Mouse (Mus musculus): ENCODE data around the gene Mpzl1. TPM values are rescaled to one million over a fixed set of nuclear protein-coding genes. Genes with fewer than 3 reads are reported as not detected.
"Not testable (repeated sequence)": the region's sequence is repeated elsewhere in the genome, so short reads cannot be mapped to it uniquely, and the experiment has no call there.

The Mpzl1 gene
- total RNA-seq (2014; rRNA removed; ENCODE audit: low replicate concordance), result 16.6 and 17.9 TPM in 2 replicates
- 57.1 and 57.5 TPM in 2 replicates for polyA plus RNA-seq (2015; fragmentation: Nextera tagmentation; extraction: Ambion mirVana)

GRCm38 (mm10) chr1:165634151-165634884 lies at the start of gene Mpzl1:
Mpzl1 (minus strand) TSS chr1:165634538.
- peaks cover 26% of the 10 kb centered on the region for H3K4me1 ChIP-seq (ENCODE audit: control insufficient read depth, insufficient read depth)
- peak; percentile 99 for ATAC-seq (ENCODE audit: insufficient read depth, low read depth)
- no peaks in the 10 kb centered on the region for H3K36me3 ChIP-seq (replicated peaks; ENCODE audit: control insufficient read depth, insufficient read depth, low read length)
- TF ChIP-seq EP300 (IDR thresholded peaks at IDR 0.05; ENCODE audit: low read depth), result peak; percentile 69
- TF ChIP-seq CTCF (IDR thresholded peaks at IDR 0.05; ENCODE audit: low read depth), result peak; percentile 18; the same call in 1 of the 2 replicates
- peak within 1 kb of the TSS; percentile 76 for H3K9ac ChIP-seq (replicated peaks; ENCODE audit: low read depth, low read length)
- no peaks in the 10 kb centered on the region for H3K9me3 ChIP-seq (replicated peaks; ENCODE audit: control insufficient read depth, low read length)
- H3K4me3 ChIP-seq (ENCODE audit: low read depth, low read length), result peak within 1 kb of the TSS; percentile 78
- DNase-seq (ENCODE audit: low spot score), result peak; percentile 98
- WGBS, result under 1% methylated on average over 55 of the region's 73 CpGs
- peak within 1 kb of the TSS; percentile 80 for H3K4me2 ChIP-seq (ENCODE audit: low read depth, low read length)
- peak within 1 kb of the TSS; percentile 95 for H3K27ac ChIP-seq (ENCODE audit: low read depth)
- no peaks in the 10 kb centered on the region for H3K27me3 ChIP-seq (ENCODE audit: control insufficient read depth, insufficient read depth, low read length)

- WGBS, result 47% methylated on average over 18 of the region's 18 CpGs
- no peak overlapping the region for H3K4me3 ChIP-seq (ENCODE audit: low read depth, low read length)
- peaks cover 9% of the 10 kb centered on the region; the same call in 1 of the 2 replicates for H3K36me3 ChIP-seq (replicated peaks; ENCODE audit: control insufficient read depth, insufficient read depth, low read length)
- no peak for ATAC-seq (ENCODE audit: insufficient read depth, low read depth)
- peaks cover 81% of the 10 kb centered on the region for H3K4me1 ChIP-seq (ENCODE audit: control insufficient read depth, insufficient read depth)
- no peaks in the 10 kb centered on the region for H3K9me3 ChIP-seq (replicated peaks; ENCODE audit: control insufficient read depth, low read length)
- peak overlapping the region; percentile 9; the same call in 1 of the 2 replicates for H3K4me2 ChIP-seq (ENCODE audit: low read depth, low read length)
- TF ChIP-seq CTCF (IDR thresholded peaks at IDR 0.05; ENCODE audit: low read depth) (no peak), EP300 (IDR thresholded peaks at IDR 0.05; ENCODE audit: low read depth) (no peak)
- no peaks in the 10 kb centered on the region for H3K27me3 ChIP-seq (ENCODE audit: control insufficient read depth, insufficient read depth, low read length)
- no peak for DNase-seq (ENCODE audit: low spot score)
- peak overlapping the region; percentile 81 for H3K27ac ChIP-seq (ENCODE audit: low read depth)
- H3K9ac ChIP-seq (replicated peaks; ENCODE audit: low read depth, low read length), result no peak overlapping the region
These were observed 47.9 kb upstream of the Mpzl1 start for GRCm38 (mm10) chr1:165682056-165682853.

GRCm38 (mm10) chr1:165681045-165681794 lies 46.9 kb upstream of the Mpzl1 start:
- peak overlapping the region; percentile 81 for H3K27ac ChIP-seq (ENCODE audit: low read depth)
- no peaks in the 10 kb centered on the region for H3K9me3 ChIP-seq (replicated peaks; ENCODE audit: control insufficient read depth, low read length)
- DNase-seq (ENCODE audit: low spot score) (no peak), ATAC-seq (ENCODE audit: insufficient read depth, low read depth) (no peak)
- 47% methylated on average over 13 of the region's 13 CpGs for WGBS
- H3K4me3 ChIP-seq (ENCODE audit: low read depth, low read length), result no peak overlapping the region
- H3K4me2 ChIP-seq (ENCODE audit: low read depth, low read length), result no peak overlapping the region
- TF ChIP-seq CTCF (IDR thresholded peaks at IDR 0.05; ENCODE audit: low read depth) (peak; percentile 65), EP300 (IDR thresholded peaks at IDR 0.05; ENCODE audit: low read depth) (no peak)
- H3K4me1 ChIP-seq (ENCODE audit: control insufficient read depth, insufficient read depth), result peaks cover 80% of the 10 kb centered on the region
- H3K9ac ChIP-seq (replicated peaks; ENCODE audit: low read depth, low read length), result no peak overlapping the region
- peaks cover 10% of the 10 kb centered on the region; the same call in 1 of the 2 replicates for H3K36me3 ChIP-seq (replicated peaks; ENCODE audit: control insufficient read depth, insufficient read depth, low read length)
- H3K27me3 ChIP-seq (ENCODE audit: control insufficient read depth, insufficient read depth, low read length), result no peaks in the 10 kb centered on the region

GRCm38 (mm10) chr1:165680086-165680485 lies 45.7 kb upstream of the Mpzl1 start:
- peak overlapping the region; percentile 81 for H3K27ac ChIP-seq (ENCODE audit: low read depth)
- peaks cover 78% of the 10 kb centered on the region for H3K4me1 ChIP-seq (ENCODE audit: control insufficient read depth, insufficient read depth)
- H3K27me3 ChIP-seq (ENCODE audit: control insufficient read depth, insufficient read depth, low read length); H3K4me2 ChIP-seq (ENCODE audit: low read depth, low read length); H3K9ac ChIP-seq (replicated peaks; ENCODE audit: low read depth, low read length); H3K9me3 ChIP-seq (replicated peaks; ENCODE audit: control insufficient read depth, low read length); H3K4me3 ChIP-seq (ENCODE audit: low read depth, low read length); DNase-seq (ENCODE audit: low spot score); ATAC-seq (ENCODE audit: insufficient read depth, low read depth): not testable (repeated sequence)
- H3K36me3 ChIP-seq (replicated peaks; ENCODE audit: control insufficient read depth, insufficient read depth, low read length), result peaks cover 13% of the 10 kb centered on the region; the same call in 1 of the 2 replicates

GRCm38 (mm10) chr1:165679618-165679997 lies 45.3 kb upstream of the Mpzl1 start:
- Histone ChIP-seq H3K27me3 (ENCODE audit: control insufficient read depth, insufficient read depth, low read length) (no peaks in the 10 kb centered on the region), H3K27ac (ENCODE audit: low read depth) (peak overlapping the region; percentile 81), H3K36me3 (replicated peaks; ENCODE audit: control insufficient read depth, insufficient read depth, low read length) (peaks cover 13% of the 10 kb centered on the region; the same call in 1 of the 2 replicates), H3K9ac (replicated peaks; ENCODE audit: low read depth, low read length) (no peak overlapping the region; the same call in 1 of the 2 replicates), H3K4me3 (ENCODE audit: low read depth, low read length) (no peak overlapping the region), H3K9me3 (replicated peaks; ENCODE audit: control insufficient read depth, low read length) (no peaks in the 10 kb centered on the region), H3K4me2 (ENCODE audit: low read depth, low read length) (no peak overlapping the region), H3K4me1 (ENCODE audit: control insufficient read depth, insufficient read depth) (peaks cover 78% of the 10 kb centered on the region)
- peak; percentile 37 for ATAC-seq (ENCODE audit: insufficient read depth, low read depth)
- 22% methylated on average over 3 of the region's 3 CpGs for WGBS
- no peak for DNase-seq (ENCODE audit: low spot score)
- no peak for TF ChIP-seq EP300 (IDR thresholded peaks at IDR 0.05; ENCODE audit: low read depth)
- TF ChIP-seq CTCF (IDR thresholded peaks at IDR 0.05; ENCODE audit: low read depth), result peak; percentile 43
